Mouse (Mus musculus) thymus, postnatal 14 days (tissue): ENCODE data around the gene Arap1.

ENCODE experiments used
- DNase-seq: peaks from one replicate; pipeline ENCODE4 v3.0.0; 2021

Arap1 gene

GRCm38 (mm10) chr7:101453296-101453695 is 105.4 kb downstream of the Arap1 start:
- no peak for DNase-seq

GRCm38 (mm10) chr7:101453725-101454124 is 105.9 kb downstream of the Arap1 start:
- DNase-seq, result no peak

- no peak for DNase-seq
Observed at GRCm38 (mm10) chr7:101454479-101454878, 106.6 kb downstream of the Arap1 start.

GRCm38 (mm10) chr7:101455141-101455540 is 107.3 kb downstream of the Arap1 start:
- no peak for DNase-seq

GRCm38 (mm10) chr7:101456318-101456717 is 108.5 kb downstream of the Arap1 start:
- DNase-seq, result no peak

- DNase-seq, result no peak
Observed at GRCm38 (mm10) chr7:101456789-101457188, 108.9 kb downstream of the Arap1 start.

GRCm38 (mm10) chr7:101457283-101457682 is 109.4 kb downstream of the Arap1 start:
- DNase-seq, result no peak

- DNase-seq, result peak; percentile 35
Observed at GRCm38 (mm10) chr7:101457801-101458200, 109.9 kb downstream of the Arap1 start.

GRCm38 (mm10) chr7:101458278-101458781 is 110.5 kb downstream of the Arap1 start:
- no peak for DNase-seq

GRCm38 (mm10) chr7:101459305-101459813 is 111.5 kb downstream of the Arap1 start:
- no peak for DNase-seq

- no peak for DNase-seq
Observed at GRCm38 (mm10) chr7:101459923-101460607, 112.2 kb downstream of the Arap1 start.

- no peak for DNase-seq
Observed at GRCm38 (mm10) chr7:101460608-101460957, 112.7 kb downstream of the Arap1 start.

GRCm38 (mm10) chr7:101461571-101461970 is 113.7 kb downstream of the Arap1 start:
- no peak for DNase-seq
